Comparison of ENCODE assay signal across 31 mouse cellular contexts in the genomic region with DNA sequence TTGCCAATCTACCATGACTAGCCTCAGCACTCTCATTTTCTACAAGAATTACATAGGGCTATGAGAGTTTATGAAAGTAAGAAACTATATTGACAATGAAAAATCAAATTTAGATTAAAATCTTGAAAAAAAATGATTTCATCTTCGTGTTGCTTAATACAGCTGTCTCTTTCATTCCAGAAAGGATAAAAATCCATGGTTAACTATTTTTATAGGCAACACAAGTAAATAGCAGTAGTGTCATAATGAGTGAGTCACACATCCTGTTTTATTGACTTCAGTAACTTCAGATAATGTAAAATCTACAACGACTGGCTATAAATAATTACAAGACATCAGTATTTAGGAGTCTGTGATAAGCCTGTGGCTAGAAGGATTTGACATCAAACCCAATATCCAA.
"Had no signal": no experiment of that assay in that cellular context is flagged by ENCODE, and none has a peak within 500 bp of the region (broad histone marks: within the 10 kb centered on the region; RNA-seq: fewer than 3 reads in every experiment).

No protein-coding gene starts in this region.

- H3K27ac ChIP-seq: left cerebral cortex, adult 2 months; limb, embryonic 10.5 days; limb, embryonic 12.5 days; limb, embryonic 13.5 days; limb, embryonic 15.5 days; liver, embryonic 12.5 days; liver, embryonic 13.5 days; liver, embryonic 14.5 days; liver, embryonic 15.5 days; lung, embryonic 15.5 days; macrophage; midbrain, embryonic 10.5 days; midbrain, embryonic 12.5 days; midbrain, embryonic 13.5 days; midbrain, embryonic 15.5 days had no signal

- H3K36me3 ChIP-seq: limb, embryonic 10.5 days; limb, embryonic 12.5 days; limb, embryonic 13.5 days; limb, embryonic 15.5 days; liver, embryonic 12.5 days; liver, embryonic 13.5 days; liver, embryonic 15.5 days; lung, embryonic 15.5 days; midbrain, embryonic 10.5 days; midbrain, embryonic 12.5 days; midbrain, embryonic 13.5 days; midbrain, embryonic 15.5 days had no signal

- H3K4me2 ChIP-seq: limb, embryonic 12.5 days; limb, embryonic 13.5 days; limb, embryonic 15.5 days; liver, embryonic 11.5 days; liver, embryonic 12.5 days; liver, embryonic 13.5 days; liver, embryonic 15.5 days; lung, embryonic 14.5 days; lung, embryonic 15.5 days; midbrain, embryonic 11.5 days; midbrain, embryonic 12.5 days; midbrain, embryonic 13.5 days; midbrain, embryonic 15.5 days had no signal

- H3K4me3 ChIP-seq: left cerebral cortex, adult 2 months; limb, embryonic 10.5 days; limb, embryonic 12.5 days; limb, embryonic 13.5 days; limb, embryonic 15.5 days; liver, embryonic 12.5 days; liver, embryonic 13.5 days; liver, embryonic 15.5 days; lung, embryonic 15.5 days; megakaryocyte, embryonic 14.5 days; midbrain, embryonic 10.5 days; midbrain, embryonic 12.5 days; midbrain, embryonic 13.5 days; midbrain, embryonic 15.5 days had no signal

- DNase-seq: left cerebral cortex, postnatal 4 days; liver; liver, embryonic 13.5 days; liver, postnatal 0 days; lung, adult 18-20 months; lung, adult 2 months; lung, embryonic 14.5 days; lung, postnatal 10 days; lung, postnatal 14 days; lung, postnatal 36 days; lung, postnatal 4 days; midbrain, embryonic 14.5 days had no signal

- H3K9ac ChIP-seq: limb, embryonic 12.5 days; limb, embryonic 13.5 days; limb, embryonic 15.5 days; liver, embryonic 12.5 days; liver, embryonic 13.5 days; liver, embryonic 14.5 days; liver, embryonic 15.5 days; liver, postnatal 0 days; lung, embryonic 14.5 days; lung, embryonic 15.5 days; midbrain, embryonic 12.5 days; midbrain, embryonic 13.5 days; midbrain, embryonic 15.5 days had no signal

- ATAC-seq: liver, embryonic 12.5 days; liver, postnatal 0 days; lung, postnatal 0 days; midbrain, embryonic 13.5 days; midbrain, embryonic 15.5 days; midbrain, embryonic 16.5 days had no signal

- H3K4me1 ChIP-seq: limb, embryonic 10.5 days; limb, embryonic 12.5 days; limb, embryonic 13.5 days; limb, embryonic 15.5 days; liver, embryonic 12.5 days; liver, embryonic 13.5 days; liver, embryonic 15.5 days; lung, embryonic 15.5 days; megakaryocyte, embryonic 14.5 days; midbrain, embryonic 10.5 days; midbrain, embryonic 13.5 days; midbrain, embryonic 15.5 days had no signal

- H3K9me3 ChIP-seq: limb, embryonic 10.5 days; limb, embryonic 12.5 days; limb, embryonic 13.5 days; limb, embryonic 15.5 days; liver, embryonic 12.5 days; liver, embryonic 13.5 days; liver, embryonic 15.5 days; lung, embryonic 15.5 days; megakaryocyte, embryonic 14.5 days; midbrain, embryonic 10.5 days; midbrain, embryonic 12.5 days; midbrain, embryonic 13.5 days; midbrain, embryonic 15.5 days had no signal

- H3K27me3 ChIP-seq: limb, embryonic 12.5 days; limb, embryonic 13.5 days; limb, embryonic 15.5 days; liver, embryonic 12.5 days; liver, embryonic 13.5 days; liver, embryonic 15.5 days; lung, embryonic 15.5 days; megakaryocyte, embryonic 14.5 days; midbrain, embryonic 12.5 days; midbrain, embryonic 13.5 days; midbrain, embryonic 15.5 days had no signal
